Mouse (Mus musculus): ENCODE results near the gene Ninj2. TPM values are rescaled to one million over a fixed set of nuclear protein-coding genes. Genes with fewer than 3 reads are reported as not detected.
"Not testable (repeated sequence)": the region's sequence is repeated elsewhere in the genome, so short reads cannot be mapped to it uniquely, and the experiment has no call there.

Gene Ninj2
- polyA plus RNA-seq, 1 experiment from 2014 or later, result 0.18 TPM

- H3K36me3 ChIP-seq (ENCODE audit: control insufficient read depth, insufficient read depth); H3K27me3 ChIP-seq (ENCODE audit: control insufficient read depth, insufficient read depth, low read depth, low read length); H3K4me1 ChIP-seq (ENCODE audit: control insufficient read depth, low read depth, low read length); H3K9me3 ChIP-seq (replicated peaks; ENCODE audit: control insufficient read depth, low read length); H3K4me3 ChIP-seq (ENCODE audit: low read depth, low read length); ATAC-seq (ENCODE audit: low read depth); H3K4me2 ChIP-seq (ENCODE audit: low read depth, low read length); H3K27ac ChIP-seq (ENCODE audit: low read length); H3K9ac ChIP-seq (ENCODE audit: low read depth, low read length): not testable (repeated sequence)
- WGBS (ENCODE audit: insufficient replicate concordance), result 81% methylated on average over 6 of the region's 8 CpGs
Measured at GRCm38 (mm10) chr6:120087041-120087440, 6.1 kb upstream of the Ninj2 start.

GRCm38 (mm10) chr6:120090712-120091248, 2.4 kb upstream of the Ninj2 start:
- 52% methylated on average over 15 of the region's 15 CpGs for WGBS (ENCODE audit: insufficient replicate concordance)

GRCm38 (mm10) chr6:120091956-120092355, 1.2 kb upstream of the Ninj2 start:
- Histone ChIP-seq H3K36me3 (ENCODE audit: control insufficient read depth, insufficient read depth) (no peaks in the 10 kb centered on the region), H3K9me3 (replicated peaks; ENCODE audit: control insufficient read depth, low read length) (no peaks in the 10 kb centered on the region), H3K27me3 (ENCODE audit: control insufficient read depth, insufficient read depth, low read depth, low read length) (no peaks in the 10 kb centered on the region), H3K9ac (ENCODE audit: low read depth, low read length) (no peak overlapping the region), H3K27ac (ENCODE audit: low read length) (no peak overlapping the region), H3K4me2 (ENCODE audit: low read depth, low read length) (no peak overlapping the region), H3K4me1 (ENCODE audit: control insufficient read depth, low read depth, low read length) (no peaks in the 10 kb centered on the region), H3K4me3 (ENCODE audit: low read depth, low read length) (no peak overlapping the region)
- 62% methylated on average over 4 of the region's 4 CpGs for WGBS (ENCODE audit: insufficient replicate concordance)
- no peak for ATAC-seq (ENCODE audit: low read depth)

More at GRCm38 (mm10) chr6:120090712-120091248, 2.4 kb upstream of the Ninj2 start:
- H3K27ac ChIP-seq (ENCODE audit: low read length), result no peak overlapping the region
- no peak overlapping the region for H3K9ac ChIP-seq (ENCODE audit: low read depth, low read length)
- no peak overlapping the region for H3K4me2 ChIP-seq (ENCODE audit: low read depth, low read length)
- H3K27me3 ChIP-seq (ENCODE audit: control insufficient read depth, insufficient read depth, low read depth, low read length), result no peaks in the 10 kb centered on the region
- H3K36me3 ChIP-seq (ENCODE audit: control insufficient read depth, insufficient read depth), result no peaks in the 10 kb centered on the region
- H3K9me3 ChIP-seq (replicated peaks; ENCODE audit: control insufficient read depth, low read length), result no peaks in the 10 kb centered on the region
- no peak overlapping the region for H3K4me3 ChIP-seq (ENCODE audit: low read depth, low read length)
- ATAC-seq (ENCODE audit: low read depth), result no peak
- no peaks in the 10 kb centered on the region for H3K4me1 ChIP-seq (ENCODE audit: control insufficient read depth, low read depth, low read length)

- no peaks in the 10 kb centered on the region for H3K9me3 ChIP-seq (replicated peaks; ENCODE audit: control insufficient read depth, low read length)
- 52% methylated on average over 9 of the region's 9 CpGs for WGBS (ENCODE audit: insufficient replicate concordance)
- ATAC-seq (ENCODE audit: low read depth), result no peak
- H3K36me3 ChIP-seq (ENCODE audit: control insufficient read depth, insufficient read depth), result no peaks in the 10 kb centered on the region
- no peaks in the 10 kb centered on the region for H3K4me1 ChIP-seq (ENCODE audit: control insufficient read depth, low read depth, low read length)
- H3K27me3 ChIP-seq (ENCODE audit: control insufficient read depth, insufficient read depth, low read depth, low read length), result no peaks in the 10 kb centered on the region
- no peak overlapping the region for H3K4me3 ChIP-seq (ENCODE audit: low read depth, low read length)
- no peak overlapping the region for H3K4me2 ChIP-seq (ENCODE audit: low read depth, low read length)
- H3K9ac ChIP-seq (ENCODE audit: low read depth, low read length), result no peak overlapping the region
- no peak overlapping the region for H3K27ac ChIP-seq (ENCODE audit: low read length)
Measured at GRCm38 (mm10) chr6:120094091-120094776, 1.1 kb downstream of the Ninj2 start.

- H3K4me1 ChIP-seq (ENCODE audit: control insufficient read depth, low read depth, low read length), result no peaks in the 10 kb centered on the region
- no peak overlapping the region for H3K4me2 ChIP-seq (ENCODE audit: low read depth, low read length)
- H3K4me3 ChIP-seq (ENCODE audit: low read depth, low read length), result no peak overlapping the region
- 45% methylated on average over 5 of the region's 5 CpGs for WGBS (ENCODE audit: insufficient replicate concordance)
- no peak overlapping the region for H3K27ac ChIP-seq (ENCODE audit: low read length)
- H3K36me3 ChIP-seq (ENCODE audit: control insufficient read depth, insufficient read depth), result no peaks in the 10 kb centered on the region
- no peaks in the 10 kb centered on the region for H3K27me3 ChIP-seq (ENCODE audit: control insufficient read depth, insufficient read depth, low read depth, low read length)
- H3K9ac ChIP-seq (ENCODE audit: low read depth, low read length), result no peak overlapping the region
- ATAC-seq (ENCODE audit: low read depth), result no peak
- H3K9me3 ChIP-seq (replicated peaks; ENCODE audit: control insufficient read depth, low read length), result no peaks in the 10 kb centered on the region
Measured at GRCm38 (mm10) chr6:120095096-120095495, 1.9 kb downstream of the Ninj2 start.

GRCm38 (mm10) chr6:120095501-120095900, 2.4 kb downstream of the Ninj2 start:
- Histone ChIP-seq H3K4me3 (ENCODE audit: low read depth, low read length) (no peak overlapping the region), H3K4me1 (ENCODE audit: control insufficient read depth, low read depth, low read length) (no peaks in the 10 kb centered on the region), H3K9me3 (replicated peaks; ENCODE audit: control insufficient read depth, low read length) (no peaks in the 10 kb centered on the region), H3K4me2 (ENCODE audit: low read depth, low read length) (no peak overlapping the region), H3K9ac (ENCODE audit: low read depth, low read length) (no peak overlapping the region), H3K27ac (ENCODE audit: low read length) (no peak overlapping the region), H3K36me3 (ENCODE audit: control insufficient read depth, insufficient read depth) (no peaks in the 10 kb centered on the region), H3K27me3 (ENCODE audit: control insufficient read depth, insufficient read depth, low read depth, low read length) (no peaks in the 10 kb centered on the region)
- no peak for ATAC-seq (ENCODE audit: low read depth)
- WGBS (ENCODE audit: insufficient replicate concordance), result 48% methylated on average over 1 of the region's 1 CpGs

- Histone ChIP-seq H3K4me3 (ENCODE audit: low read depth, low read length) (no peak overlapping the region), H3K4me2 (ENCODE audit: low read depth, low read length) (no peak overlapping the region), H3K27ac (ENCODE audit: low read length) (no peak overlapping the region), H3K27me3 (ENCODE audit: control insufficient read depth, insufficient read depth, low read depth, low read length) (no peaks in the 10 kb centered on the region), H3K9me3 (replicated peaks; ENCODE audit: control insufficient read depth, low read length) (no peaks in the 10 kb centered on the region), H3K36me3 (ENCODE audit: control insufficient read depth, insufficient read depth) (no peaks in the 10 kb centered on the region), H3K9ac (ENCODE audit: low read depth, low read length) (no peak overlapping the region), H3K4me1 (ENCODE audit: control insufficient read depth, low read depth, low read length) (no peaks in the 10 kb centered on the region; the same call in 1 of the 2 replicates)
- no peak for ATAC-seq (ENCODE audit: low read depth)
- 63% methylated on average over 5 of the region's 5 CpGs for WGBS (ENCODE audit: insufficient replicate concordance)
Measured at GRCm38 (mm10) chr6:120099392-120099791, 6.2 kb downstream of the Ninj2 start.

GRCm38 (mm10) chr6:120101221-120101620, 8.1 kb downstream of the Ninj2 start:
- no peaks in the 10 kb centered on the region for H3K27me3 ChIP-seq (ENCODE audit: control insufficient read depth, insufficient read depth, low read depth, low read length)
- H3K4me2 ChIP-seq (ENCODE audit: low read depth, low read length), result no peak overlapping the region
- no peaks in the 10 kb centered on the region; the same call in 1 of the 2 replicates for H3K4me1 ChIP-seq (ENCODE audit: control insufficient read depth, low read depth, low read length)
- H3K36me3 ChIP-seq (ENCODE audit: control insufficient read depth, insufficient read depth), result no peaks in the 10 kb centered on the region
- no peak for ATAC-seq (ENCODE audit: low read depth)
- no peak overlapping the region for H3K9ac ChIP-seq (ENCODE audit: low read depth, low read length)
- no peak overlapping the region for H3K4me3 ChIP-seq (ENCODE audit: low read depth, low read length)
- H3K27ac ChIP-seq (ENCODE audit: low read length), result no peak overlapping the region
- no peaks in the 10 kb centered on the region for H3K9me3 ChIP-seq (replicated peaks; ENCODE audit: control insufficient read depth, low read length)
- 68% methylated on average over 12 of the region's 12 CpGs for WGBS (ENCODE audit: insufficient replicate concordance)

GRCm38 (mm10) chr6:120101996-120102395, 8.8 kb downstream of the Ninj2 start:
- Histone ChIP-seq H3K36me3 (ENCODE audit: control insufficient read depth, insufficient read depth) (no peaks in the 10 kb centered on the region), H3K27ac (ENCODE audit: low read length) (no peak overlapping the region), H3K4me1 (ENCODE audit: control insufficient read depth, low read depth, low read length) (no peaks in the 10 kb centered on the region; the same call in 1 of the 2 replicates), H3K9me3 (replicated peaks; ENCODE audit: control insufficient read depth, low read length) (no peaks in the 10 kb centered on the region), H3K4me3 (ENCODE audit: low read depth, low read length) (no peak overlapping the region), H3K27me3 (ENCODE audit: control insufficient read depth, insufficient read depth, low read depth, low read length) (no peaks in the 10 kb centered on the region), H3K9ac (ENCODE audit: low read depth, low read length) (no peak overlapping the region), H3K4me2 (ENCODE audit: low read depth, low read length) (no peak overlapping the region)
- WGBS (ENCODE audit: insufficient replicate concordance), result 35% methylated on average over 6 of the region's 6 CpGs
- no peak for ATAC-seq (ENCODE audit: low read depth)
